Mouse (Mus musculus): ENCODE results near the gene Skint8. TPM values are rescaled to one million over a fixed set of nuclear protein-coding genes. Genes with fewer than 3 reads are reported as not detected.

Gene Skint8
- not detected for total RNA-seq (2023)

DNA sequence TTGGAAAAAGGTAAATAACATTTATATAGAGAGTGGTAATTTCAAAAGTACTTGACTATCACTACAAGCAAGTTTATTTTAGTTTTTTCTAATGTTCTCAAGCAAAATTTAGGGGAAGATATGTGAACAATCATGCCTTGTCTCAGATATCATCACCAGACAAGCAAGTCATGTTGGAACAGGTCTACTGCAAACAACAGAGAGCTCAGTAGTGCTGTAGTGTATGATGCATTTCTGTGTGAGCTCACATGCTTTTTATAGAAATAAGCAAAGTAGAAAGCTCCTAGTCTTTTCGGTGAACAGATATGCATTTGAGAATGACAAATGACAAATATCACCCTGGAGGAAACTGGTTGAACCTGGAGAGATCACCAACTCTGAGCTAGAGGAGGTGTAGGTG lies at the start of gene Skint8:
Gene Skint8, plus strand, starts transcription at position 301 of the 400 bp plus-strand sequence.

DNA sequence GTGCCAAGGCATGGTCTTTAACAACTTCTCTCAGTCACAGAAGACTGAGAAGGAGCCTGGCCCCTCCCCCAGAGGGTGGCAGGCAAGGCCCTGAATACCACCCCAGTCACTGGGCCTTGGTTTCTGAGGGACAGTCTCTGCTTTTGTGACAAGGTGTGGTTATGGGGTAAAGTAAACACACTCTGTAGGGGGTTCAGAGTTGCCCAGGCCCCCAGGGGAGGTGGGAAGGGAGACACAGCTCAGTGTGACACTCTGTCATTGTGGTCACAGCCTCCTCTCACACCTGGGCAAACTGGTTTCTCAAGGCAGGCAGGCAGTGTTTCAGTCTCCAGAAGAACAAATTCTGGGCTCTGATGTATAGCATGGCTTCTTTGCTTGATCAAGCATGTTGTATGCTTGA lies 16.4 kb upstream of the Skint8 start, which contains the start of gene Slc5a9:
Gene Slc5a9, minus strand, starts transcription at position 144 of the 400 bp plus-strand sequence.

DNA sequence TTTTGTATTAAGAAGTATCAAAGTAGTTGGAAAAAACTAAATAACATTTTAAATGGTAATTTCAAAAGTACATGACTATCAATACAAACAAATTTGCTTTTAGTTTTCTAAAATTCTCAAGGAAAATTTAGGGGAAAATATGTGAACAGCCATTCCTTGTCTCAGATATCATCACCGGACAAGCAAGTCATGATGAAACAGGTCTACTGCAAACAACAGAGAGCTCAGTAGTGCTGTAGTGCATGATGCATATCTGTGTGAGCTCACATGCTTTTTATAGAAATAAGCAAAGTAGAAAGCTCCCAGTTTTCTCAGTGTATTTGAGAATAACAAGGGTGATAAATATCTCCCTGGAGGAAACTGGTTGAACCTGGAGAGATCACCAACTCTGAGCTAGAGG lies 53.4 kb downstream of the Skint8 start, which contains the start of gene Skint7:
Gene Skint7, plus strand, starts transcription at position 301 of the 400 bp plus-strand sequence.

Other genes starting within 250 kb of the Skint8 start
- 10 to 100 TPM; 29.3 to 35.4 TPM for gene Spata6, start 199.4 kb upstream of the Skint8 start, total RNA-seq (2023)
- not detected for gene Slc5a9, start 16.5 kb upstream of the Skint8 start, total RNA-seq (2023)
- not detected for gene Skint7, start 53.5 kb downstream of the Skint8 start, total RNA-seq (2023)
- gene Skint1, start 86.9 kb downstream of the Skint8 start, total RNA-seq (2023), result not detected
- not detected for gene Skint4, start 152.6 kb downstream of the Skint8 start, total RNA-seq (2023)

All from monocyte, adult 59 days (primary cell).